Mouse (Mus musculus): ENCODE results near the gene Tsc22d3.
"Not testable (repeated sequence)": the region's sequence is repeated elsewhere in the genome, so short reads cannot be mapped to it uniquely, and the experiment has no call there.

Tsc22d3 gene

GRCm38 (mm10) chrX:140500306-140500705 is 100.2 kb downstream of the Tsc22d3 start:
- DNase-seq (ENCODE audit: low spot score): no peak

- not testable (repeated sequence) for DNase-seq (ENCODE audit: low spot score)
Observed at GRCm38 (mm10) chrX:140498431-140498830, 102.0 kb downstream of the Tsc22d3 start.

- DNase-seq (ENCODE audit: low spot score): no peak
Observed at GRCm38 (mm10) chrX:140494170-140494569, 106.3 kb downstream of the Tsc22d3 start.

- DNase-seq (ENCODE audit: low spot score): no peak
Observed at GRCm38 (mm10) chrX:140493527-140494029, 106.9 kb downstream of the Tsc22d3 start.

GRCm38 (mm10) chrX:140491884-140492571 is 108.4 kb downstream of the Tsc22d3 start:
- DNase-seq (ENCODE audit: low spot score): peak; percentile 25

- DNase-seq (ENCODE audit: low spot score): no peak
Observed at GRCm38 (mm10) chrX:140490203-140490602, 110.3 kb downstream of the Tsc22d3 start.

Measured in left cerebral cortex, adult 11 months (tissue).